Mouse (Mus musculus): ENCODE measurements around the gene Cpe.

DNA sequence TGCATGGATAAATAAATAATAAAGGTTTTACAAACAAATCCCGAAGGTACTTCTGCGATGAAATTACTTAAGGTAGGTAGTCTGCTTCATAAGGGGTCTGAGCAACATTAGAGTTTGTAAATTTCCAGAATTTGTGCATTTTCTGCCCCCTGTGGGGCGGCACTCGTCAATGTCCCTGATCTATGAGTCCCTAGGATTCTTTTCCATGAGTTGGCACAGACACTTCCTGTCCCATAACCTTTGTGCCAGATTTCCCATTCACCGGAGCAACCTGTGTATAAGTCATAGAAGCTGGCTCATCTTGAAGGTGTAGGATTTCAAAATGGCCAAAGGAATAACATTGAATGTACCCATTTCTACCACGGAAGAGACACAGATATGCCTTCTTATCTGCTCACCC, 2.5 kb downstream of the Cpe start:
- no peak for TF ChIP-seq CTCF (IDR thresholded peaks at IDR 0.05; ENCODE audit: low read depth)
- TF ChIP-seq EP300 (IDR thresholded peaks at IDR 0.05; ENCODE audit: low read depth) = no peak

Data from liver, embryonic 14.5 days (tissue).